Mouse (Mus musculus) cerebellum, adult 2 months (tissue): Measurements from ENCODE around the gene Cnih3.

Experiments used
- CTCF ChIP-seq: fragments of 200-500 bp; IDR thresholded peaks from 2 replicates; pipeline ENCODE4 v1.5.1; 2011; ENCODE audit warnings: low read depth, mild to moderate bottlenecking, control low read depth, low read length, moderate library complexity, borderline replicate concordance; ENCODE audit not compliant: insufficient read depth
- POLR2A ChIP-seq: fragments of 200-500 bp; IDR thresholded peaks from 2 replicates; pipeline ENCODE4 v1.6.1; 2011; ENCODE audit warnings: low read length, control low read depth, borderline replicate concordance; ENCODE audit not compliant: insufficient read depth

DNA sequence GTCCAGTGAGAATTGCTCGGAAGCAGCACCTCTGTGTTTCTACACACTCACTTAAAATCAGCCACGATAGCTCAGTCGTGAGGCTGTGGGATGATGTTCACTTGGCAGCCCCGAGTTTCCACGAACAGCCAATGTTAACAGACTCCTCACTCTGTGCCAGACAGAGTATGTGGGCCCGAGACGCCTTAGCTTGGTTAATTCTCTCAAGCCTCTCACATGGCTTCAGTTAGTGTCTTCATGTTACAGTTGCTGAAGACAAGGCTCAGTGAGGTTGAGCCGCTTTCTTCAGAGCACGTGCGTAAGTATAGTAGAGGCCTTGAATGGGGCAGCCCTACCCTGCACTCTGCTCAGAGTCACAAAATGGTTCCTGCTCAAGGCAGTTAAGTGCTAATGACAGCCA is 38.1 kb upstream of the Cnih3 start:
- TF ChIP-seq CTCF (no peak), POLR2A (no peak)
